Mouse (Mus musculus): ENCODE measurements at regions not wholly inside any gene's neighbourhood (a gene's known extent, or its start where the extent isn't known, plus 50 kb on each side); places are given as distances from the start of the nearest gene placed in this dataset.

DNA sequence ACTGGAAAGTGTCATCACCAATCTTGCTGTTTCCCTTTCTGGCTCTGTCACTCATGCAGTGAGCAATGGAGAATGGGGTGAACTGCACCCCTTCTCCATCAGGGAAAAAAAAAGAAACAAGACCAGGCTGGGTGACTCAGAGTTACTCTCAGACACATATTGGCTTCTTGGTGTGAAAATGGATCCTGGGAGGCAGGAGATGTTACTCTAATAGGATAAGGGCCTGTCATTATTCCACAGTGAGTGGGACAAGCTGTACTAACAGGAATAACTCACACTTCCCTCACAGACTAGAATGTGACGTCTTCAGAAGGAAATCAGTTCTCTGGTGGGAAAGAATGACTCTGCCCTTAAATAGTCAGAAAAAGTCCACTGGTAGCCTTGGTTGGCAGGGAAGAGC lies 181.4 kb upstream of the Nlrp1b start:
- DNase-seq (ENCODE audit: low read depth, low spot score) = no peak

DNA sequence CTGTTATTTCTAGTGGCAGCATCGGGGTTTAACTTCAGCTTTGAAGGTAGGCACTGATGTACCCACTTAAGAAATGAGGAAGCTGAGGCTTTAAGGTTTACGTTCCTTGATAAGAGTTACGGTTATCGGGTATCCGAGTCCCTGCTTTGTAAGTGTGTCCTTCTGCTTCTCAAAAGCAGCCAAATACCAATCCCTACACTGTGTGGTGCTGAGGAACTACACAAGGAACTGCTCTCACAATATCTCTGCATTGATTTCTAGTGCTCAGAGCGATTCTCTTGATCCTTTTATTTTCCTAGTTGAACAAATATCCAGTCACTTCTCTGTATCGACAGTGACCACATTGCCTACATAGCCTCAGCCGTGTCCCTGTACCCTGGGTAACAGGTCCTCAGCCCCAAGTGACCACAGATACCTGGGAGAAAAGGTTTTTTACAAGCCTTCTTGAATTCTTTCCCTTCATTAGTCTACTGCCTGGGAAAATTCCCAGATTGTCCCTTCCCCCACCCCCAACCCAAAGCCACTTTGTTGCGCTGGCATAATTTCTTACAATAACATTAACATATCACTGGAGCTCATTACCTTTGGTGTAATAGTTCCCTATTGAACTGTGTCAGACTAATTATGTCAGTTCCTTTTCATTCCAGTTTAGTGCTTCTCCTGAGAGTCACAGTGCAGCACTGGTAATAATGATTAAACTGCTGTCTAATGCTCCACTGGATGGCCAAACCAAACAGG lies 184.0 kb upstream of the Nlrp1b start:
- no peak for DNase-seq (ENCODE audit: low read depth, low spot score)

DNA sequence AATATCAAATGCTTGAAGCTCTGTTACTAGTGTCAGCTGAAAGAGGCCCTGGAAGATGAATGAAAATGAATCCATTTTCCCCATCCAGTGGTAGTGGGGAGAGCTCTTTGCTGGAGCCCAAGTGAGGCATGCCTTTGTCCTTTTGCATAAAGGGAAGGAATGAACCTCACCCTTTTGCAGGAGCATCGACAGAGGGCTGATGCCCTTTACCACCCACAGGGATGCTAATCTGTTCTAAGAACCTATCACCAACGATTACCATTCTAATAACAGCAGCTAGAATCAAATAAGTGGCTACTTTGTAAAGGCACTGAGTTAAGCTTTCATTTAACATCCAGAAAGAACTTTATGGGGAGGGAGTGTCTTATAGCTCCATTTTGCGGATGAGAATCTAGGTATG lies 184.9 kb upstream of the Nlrp1b start:
- peak; percentile 70 for DNase-seq (ENCODE audit: low read depth, low spot score)

DNA sequence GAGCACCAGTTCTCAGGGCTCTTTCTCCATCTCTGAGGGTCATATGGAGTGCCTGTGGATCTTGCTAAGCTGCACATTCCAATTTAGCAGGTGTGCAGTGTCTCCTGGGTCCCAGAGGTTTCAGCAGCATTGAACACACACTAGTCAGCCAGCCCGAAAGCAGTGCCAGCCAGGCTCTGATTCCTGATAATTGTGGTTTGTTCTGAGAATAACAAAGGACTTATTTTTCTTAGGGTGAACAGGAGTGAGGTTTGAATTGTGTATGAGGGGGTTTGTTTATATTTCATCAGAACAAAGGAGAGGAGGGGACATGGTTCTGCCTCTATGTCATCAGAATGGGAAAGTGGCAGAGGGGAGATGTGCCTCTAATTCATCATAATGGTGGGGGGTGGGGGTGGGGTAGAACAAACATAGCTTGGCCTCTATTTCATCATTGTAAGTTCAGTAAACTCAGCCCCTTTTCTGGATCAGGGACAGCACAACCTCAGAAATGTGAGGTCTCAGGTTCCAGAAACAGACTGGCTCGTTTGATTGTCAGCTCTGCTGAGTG lies 191.8 kb upstream of the Nlrp1b start:
- no peak for DNase-seq (ENCODE audit: low read depth, low spot score)

DNA sequence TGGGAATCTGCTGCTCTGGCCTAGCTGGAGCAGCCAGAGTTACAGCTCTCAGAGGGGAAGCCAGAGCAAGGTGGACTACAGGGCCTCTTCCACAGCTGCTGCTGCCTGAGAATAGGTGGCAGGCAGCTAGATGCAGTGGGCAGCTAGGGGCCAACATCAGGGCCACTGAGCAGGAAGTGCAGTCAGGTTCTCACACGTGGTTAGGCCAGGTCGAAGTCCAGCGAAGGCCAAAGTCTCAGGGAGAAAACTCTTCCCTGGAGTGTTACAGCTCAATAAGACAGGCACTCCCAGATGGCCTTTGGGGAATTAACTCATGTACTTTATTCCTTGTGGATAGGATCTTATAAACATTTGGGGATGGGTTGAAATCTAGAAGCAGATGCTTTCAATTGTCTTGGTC lies 192.7 kb upstream of the Nlrp1b start:
- DNase-seq (ENCODE audit: low read depth, low spot score) = no peak

DNA sequence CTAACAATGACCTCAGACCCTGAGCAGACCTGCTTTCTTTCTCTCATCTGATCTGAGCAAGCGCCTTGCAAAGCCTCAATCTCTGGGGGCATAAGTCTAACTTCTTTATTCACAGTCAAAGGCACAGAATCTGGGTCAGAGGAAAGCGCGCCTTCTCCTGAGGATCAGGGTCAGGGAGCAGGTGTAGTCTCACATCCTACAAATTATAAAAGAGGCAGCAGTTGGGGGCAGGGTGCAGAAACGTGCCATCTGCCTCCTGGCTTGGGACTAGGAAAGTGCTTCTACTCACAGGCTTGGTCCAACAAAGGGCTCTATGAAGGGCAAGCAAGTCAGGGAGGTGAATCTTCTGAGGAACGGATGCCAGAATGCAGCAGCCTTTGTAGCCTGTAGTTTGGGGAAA lies 194.3 kb upstream of the Nlrp1b start:
- DNase-seq (ENCODE audit: low read depth, low spot score) = no peak

DNA sequence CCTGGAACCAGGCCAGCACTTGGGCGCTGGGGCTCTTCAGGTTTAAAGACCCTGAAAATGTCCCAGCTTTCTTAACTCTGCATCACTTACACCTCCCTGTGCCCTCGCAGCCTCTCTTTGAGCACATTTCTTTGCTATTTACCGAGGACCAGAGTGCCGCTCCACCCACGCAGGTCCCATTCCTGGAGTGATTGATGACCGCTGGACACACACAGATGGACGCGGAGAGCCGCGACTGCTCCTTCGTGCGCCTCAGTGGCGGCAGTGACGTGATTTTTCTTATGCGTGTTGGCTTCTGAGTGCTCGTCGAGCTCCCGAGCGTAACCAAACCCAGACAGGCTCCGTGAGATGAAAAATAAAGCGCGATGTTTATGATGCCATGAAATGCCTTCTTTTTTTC lies 199.2 kb upstream of the Nlrp1b start:
- DNase-seq (ENCODE audit: low read depth, low spot score) = no peak

DNA sequence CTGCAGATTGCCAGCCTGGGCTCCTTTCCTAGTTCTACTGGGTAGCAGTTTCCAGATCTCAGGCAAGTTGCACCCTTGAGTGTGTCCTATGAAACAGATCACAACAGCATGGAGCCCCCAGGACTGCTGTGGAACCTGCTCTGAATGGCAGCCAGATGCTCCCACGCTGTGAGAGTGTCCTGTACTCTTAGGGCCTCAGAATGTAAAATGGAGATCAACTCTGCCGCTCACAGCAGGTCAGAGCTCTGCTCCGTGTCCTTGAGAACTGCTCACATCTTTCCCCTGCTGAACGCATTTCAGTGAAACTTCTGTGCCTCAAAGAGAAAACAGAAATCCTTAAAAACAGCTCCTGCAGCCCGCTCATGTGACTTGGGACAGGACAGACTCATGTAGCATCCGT lies 203.7 kb upstream of the Nlrp1b start:
- DNase-seq (ENCODE audit: low read depth, low spot score) = no peak

DNA sequence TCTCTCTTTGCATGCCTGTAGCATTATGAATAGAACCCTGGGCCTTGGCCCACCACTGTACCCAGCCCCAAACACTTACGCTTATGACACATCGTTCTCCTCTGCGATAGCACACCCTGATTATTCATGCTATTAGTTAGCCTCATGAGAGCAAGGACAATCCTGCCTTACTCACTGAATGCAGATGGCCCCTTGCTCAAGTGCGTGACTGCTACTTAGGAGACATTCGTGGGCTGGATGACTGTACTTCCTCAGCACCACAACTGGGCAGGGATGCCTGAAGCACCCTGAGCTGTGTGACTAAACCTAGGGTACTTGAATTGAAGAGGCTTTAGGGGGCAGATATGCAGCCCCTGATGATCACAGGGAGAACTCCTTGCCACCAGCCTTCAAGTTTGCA lies 204.4 kb upstream of the Nlrp1b start:
- no peak for DNase-seq (ENCODE audit: low read depth, low spot score)

DNA sequence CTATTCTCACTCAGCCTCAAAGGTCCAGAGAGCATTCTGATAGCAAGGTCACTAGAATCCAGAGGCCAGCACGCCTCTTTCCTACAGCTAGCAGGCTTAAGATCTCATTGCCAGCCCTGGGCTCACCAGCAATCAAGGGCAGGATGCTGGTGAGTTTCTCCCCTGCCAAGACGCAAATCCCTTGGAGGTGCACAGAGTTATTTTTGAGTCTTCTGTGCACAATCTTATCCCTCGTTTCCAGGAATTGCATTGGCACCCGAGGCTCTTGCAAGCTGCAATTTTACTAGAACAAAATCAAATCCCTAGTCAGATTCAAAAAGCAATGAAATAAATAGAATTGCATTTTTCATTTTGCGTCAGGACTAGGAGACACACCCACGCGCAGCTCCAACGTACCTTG lies 205.2 kb upstream of the Nlrp1b start:
- DNase-seq (ENCODE audit: low read depth, low spot score) = no peak

DNA sequence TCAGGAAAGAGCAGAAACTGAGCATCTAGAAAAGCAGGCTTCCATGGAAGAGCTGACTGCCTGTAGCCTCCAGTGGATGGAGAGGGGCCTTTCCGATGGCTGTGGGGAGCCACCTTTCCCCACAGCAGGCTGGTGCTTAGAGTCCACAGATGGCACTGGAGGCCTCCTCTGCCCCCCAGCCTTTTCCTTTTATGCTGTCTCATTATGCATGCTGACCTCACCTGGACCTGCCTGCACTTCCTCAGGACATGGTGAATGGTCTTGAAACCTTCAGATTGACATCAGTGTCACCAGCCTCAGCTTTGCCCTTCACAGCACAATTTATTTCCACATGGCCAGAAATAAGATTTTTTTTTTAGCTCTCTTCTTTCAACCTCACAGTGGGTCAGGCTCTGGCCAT lies 205.8 kb upstream of the Nlrp1b start:
- DNase-seq (ENCODE audit: low read depth, low spot score) = no peak

DNA sequence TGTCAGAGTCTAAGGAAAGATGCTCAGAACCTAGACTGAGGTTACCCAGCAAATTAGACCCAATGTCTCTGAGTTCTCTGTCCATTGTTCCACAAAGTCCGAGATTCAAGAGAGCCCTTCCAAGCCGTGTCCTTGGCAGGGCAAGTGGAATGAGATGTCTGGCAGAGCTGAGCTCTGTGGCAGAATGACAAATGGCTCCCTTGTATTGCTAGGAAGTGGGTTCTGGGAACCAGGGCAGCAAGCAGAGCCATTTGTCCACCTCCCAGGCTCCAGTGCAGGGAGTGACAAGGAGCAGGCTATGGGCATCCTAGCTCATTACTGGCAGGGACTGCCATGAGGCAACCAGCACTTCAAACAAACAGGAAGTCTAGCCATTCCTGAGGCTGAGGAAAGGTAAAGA lies 206.3 kb upstream of the Nlrp1b start:
- DNase-seq (ENCODE audit: low read depth, low spot score) = no peak

DNA sequence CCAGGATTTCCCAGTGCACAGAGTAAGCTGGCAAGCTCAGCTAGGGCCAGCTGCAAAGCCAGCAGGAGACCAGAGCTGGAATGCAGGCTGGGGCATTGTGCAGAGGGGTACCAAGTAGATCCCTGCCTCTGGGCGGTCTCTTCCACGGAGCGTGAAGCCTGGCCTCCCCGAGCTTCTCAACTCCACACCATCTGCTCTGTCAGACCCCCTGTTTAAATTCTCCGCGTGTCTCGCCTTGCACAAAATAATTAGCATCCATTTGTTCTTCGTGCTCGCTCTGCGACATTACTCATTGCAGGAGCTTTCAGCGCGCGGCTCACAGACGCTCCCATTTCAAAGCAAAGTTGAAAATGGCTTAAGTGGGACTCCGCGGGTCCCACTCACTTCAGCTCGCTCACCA lies 209.3 kb upstream of the Nlrp1b start:
- DNase-seq (ENCODE audit: low read depth, low spot score) = no peak

DNA sequence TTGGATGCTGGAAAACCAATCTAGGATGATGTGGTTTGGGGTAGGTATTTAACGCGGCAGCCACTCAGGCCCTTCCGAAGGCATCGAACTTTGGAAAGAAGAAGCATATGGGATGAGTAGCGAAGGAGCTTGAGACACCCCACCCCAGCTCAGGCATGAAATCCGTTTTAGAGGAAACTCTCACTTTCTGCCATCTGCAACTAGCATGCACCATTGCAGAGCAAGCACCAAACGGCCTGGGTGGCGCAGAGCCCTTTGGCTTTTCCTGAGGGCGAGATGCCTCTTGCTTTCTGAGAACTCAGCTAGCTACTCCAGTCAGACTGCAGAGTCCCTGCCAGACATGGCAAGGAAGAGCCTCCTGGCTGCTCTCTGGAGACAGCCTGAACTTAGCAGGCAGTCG lies 209.9 kb upstream of the Nlrp1b start:
- no peak for DNase-seq (ENCODE audit: low read depth, low spot score)

DNA sequence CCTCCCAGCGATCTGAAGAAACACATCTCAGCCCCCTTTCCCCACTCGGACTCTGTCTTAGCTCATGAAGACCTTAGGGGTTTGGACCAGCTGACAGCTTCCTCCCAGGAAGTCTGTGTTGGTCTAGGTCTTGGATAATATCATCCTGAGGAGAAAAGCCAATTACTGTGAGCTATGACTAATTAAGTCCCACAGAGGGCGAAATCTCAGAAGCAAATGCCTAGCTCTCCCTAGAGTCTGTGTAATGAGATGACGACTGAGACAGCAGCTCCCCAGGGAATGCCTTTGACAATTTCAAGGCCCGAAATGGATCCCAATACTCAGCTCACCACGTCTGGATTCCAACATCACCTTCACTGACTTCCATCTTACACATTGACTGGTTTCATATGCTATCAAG lies 213.5 kb upstream of the Nlrp1b start:
- no peak for DNase-seq (ENCODE audit: low read depth, low spot score)

DNA sequence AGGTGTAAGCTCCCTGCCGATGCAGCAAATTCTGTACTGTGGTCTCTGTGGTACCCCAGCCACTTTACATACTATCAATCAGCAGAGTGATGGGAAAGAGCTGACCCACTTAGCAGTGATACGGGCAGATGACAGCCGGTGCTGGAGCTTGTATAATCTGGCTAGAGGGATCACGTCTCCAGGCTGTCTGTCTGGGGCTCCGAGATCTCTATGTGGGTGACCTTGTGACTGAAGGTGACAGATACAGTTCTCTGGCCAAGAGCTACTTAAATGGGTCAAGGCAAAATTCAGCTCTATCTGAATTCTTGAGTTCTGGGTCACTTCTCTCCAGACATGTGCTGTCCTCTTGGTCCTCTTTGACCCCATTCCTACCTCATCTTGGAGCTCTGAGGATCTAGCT lies 216.1 kb upstream of the Nlrp1b start:
- no peak for DNase-seq (ENCODE audit: low read depth, low spot score)

DNA sequence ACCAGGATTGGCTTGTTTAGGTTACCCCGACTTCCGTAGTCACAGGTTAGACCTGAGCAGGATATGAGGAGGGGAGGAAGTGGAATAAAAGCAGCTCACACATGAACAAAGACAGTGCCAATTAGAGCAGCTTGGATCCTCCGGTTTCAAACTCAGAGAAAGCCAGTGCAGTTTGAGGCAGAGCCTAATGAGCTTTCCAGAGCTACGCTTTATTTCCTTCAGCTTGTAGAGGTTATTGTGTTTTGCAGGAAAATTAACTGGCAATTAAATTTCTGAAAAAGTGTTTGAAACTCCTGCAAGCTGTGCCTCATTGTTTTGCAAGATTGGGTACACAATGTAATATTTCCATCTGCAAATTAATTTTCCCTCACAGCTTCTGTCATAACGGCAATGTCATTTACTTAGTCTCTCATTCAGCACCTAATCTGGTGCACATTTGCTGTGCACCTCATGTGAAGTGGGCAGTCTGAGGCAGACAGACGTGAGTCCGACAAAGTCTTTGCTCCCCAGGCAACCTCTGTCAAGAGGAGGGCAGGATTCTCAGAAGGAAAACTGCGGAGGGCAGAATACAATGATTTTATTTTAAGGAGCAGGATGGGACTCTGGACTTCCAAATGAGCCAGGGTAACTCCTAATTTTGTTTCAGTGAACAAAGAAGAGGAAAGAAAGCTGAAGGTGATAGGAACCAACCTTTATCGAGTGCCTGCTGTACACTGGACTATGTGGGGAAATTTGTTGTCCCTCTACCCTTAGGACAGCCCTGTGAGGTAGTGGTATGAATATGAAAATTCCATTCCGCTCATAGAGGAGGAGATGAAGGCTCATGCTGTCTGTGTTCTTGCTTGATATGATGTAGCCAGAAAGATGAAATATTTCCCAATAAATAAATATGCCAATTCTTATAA lies 217.6 kb upstream of the Nlrp1b start:
- DNase-seq (ENCODE audit: low read depth, low spot score) = no peak

DNA sequence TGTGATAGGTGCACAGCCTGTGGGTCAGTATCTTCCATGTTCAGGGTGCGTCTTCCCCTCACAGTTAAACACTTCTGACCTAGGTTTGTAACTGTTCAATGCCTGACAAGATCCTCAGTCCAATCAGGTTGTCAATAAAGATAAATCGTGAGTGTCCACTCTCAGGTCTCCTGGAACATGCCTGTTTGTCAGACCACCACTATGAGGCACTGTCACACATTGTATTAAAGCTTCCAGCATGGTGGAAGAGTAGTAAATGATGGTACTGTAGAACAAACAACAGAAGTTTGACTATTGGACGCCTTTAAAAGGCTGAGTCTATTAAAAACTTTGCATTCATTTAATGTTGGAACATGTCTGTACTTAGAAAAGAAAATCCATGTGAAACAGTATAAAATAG lies 249.6 kb upstream of the Nlrp1b start:
- no peak for DNase-seq (ENCODE audit: low read depth, low spot score)

DNA sequence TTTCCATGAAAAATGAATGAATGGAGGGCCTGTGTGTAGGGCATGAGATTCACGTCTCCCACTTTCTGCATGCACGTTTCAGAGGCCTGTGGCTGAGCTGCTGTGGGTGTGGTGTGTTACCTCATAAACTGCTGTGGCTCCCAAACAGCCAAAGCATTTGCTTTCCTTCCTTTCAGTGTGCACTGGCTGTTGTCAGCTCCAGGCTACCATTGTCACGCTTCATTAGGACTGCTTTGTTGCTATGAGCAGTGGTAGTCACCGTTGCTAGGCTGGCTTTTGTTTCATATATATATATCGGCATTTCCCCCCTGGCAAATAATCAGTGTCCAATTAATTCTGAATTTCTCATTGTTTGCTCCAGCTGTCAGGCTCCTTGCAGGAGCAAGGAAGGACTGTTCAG lies 251.9 kb upstream of the Wscd1 start:
- no peak for DNase-seq (ENCODE audit: low read depth, low spot score)

DNA sequence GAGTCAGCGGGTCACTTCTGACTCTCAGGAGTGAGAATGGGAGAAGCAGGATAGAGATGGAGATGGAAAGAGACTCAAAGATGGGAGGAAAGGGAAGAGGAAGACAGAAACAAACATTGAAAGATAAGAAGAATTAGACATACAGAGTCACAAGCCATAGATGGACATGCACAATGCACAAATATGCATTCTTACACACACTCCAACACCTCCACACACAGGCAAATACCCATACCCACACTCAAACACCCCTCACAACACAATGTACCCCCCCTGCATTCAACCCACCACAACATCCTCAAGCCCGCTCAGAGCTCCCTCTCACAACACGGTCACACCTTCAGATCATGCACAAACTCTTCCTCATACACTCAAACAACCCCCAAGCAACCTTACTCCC lies 251.4 kb upstream of the Wscd1 start:
- DNase-seq (ENCODE audit: low read depth, low spot score) = no peak

DNA sequence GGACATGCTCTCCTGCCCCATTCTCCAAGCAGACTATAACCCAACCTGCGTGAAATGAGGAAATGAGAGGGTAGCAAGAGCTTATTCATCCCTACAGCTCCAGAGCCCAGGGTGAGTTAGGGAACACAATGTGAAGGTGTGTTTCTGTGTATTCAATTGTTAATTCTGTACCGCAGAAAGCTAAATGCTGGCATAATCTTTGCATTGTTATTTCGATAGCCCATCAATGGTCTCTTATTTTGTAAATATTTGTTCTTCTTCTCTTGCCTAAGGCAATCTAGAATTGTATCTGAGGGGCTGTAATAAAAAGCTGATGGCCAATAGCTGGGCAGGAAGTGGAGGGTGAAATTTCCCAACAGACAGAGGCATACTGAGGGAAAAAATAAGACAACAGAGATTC lies 247.6 kb upstream of the Wscd1 start:
- peak; percentile 90 for DNase-seq (ENCODE audit: low read depth, low spot score)

DNA sequence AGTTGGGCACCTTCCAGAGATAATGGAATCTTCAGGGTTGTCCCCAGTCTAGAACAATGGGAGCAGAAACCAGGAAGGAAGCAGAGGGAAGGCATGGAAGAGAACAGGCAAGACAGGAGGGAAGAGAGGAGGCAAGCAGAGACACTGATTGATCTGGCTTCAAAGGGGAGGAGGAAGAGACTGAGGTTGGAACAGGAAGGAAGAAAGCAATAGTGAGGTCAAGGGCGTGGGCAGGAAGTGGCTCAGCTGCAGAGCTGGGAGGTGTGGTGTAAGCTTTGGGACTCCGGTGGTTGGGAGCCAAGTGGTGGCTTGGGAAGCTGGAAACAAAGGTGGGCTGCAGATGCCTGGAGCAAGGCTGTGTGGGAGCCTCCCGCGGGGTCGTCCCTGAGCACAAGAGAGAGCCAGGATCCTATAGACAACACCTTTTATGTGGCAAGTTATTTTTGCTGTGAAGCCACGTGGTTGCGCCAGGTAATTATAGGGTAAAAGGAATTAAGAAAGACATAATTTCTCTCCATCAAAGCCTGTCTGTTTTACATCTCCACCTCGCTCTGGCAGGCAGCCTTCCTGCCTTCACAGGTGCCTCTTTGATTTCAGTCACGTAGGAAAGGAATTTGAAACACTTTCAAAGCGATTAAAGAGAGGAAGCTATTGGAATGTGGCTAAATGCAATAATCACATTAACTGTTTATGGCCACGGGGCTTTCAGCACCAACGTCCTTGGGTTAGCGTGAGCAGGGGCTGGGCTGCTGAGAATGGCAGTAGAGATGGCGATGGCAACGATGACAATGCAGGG lies 237.3 kb upstream of the Wscd1 start:
- peak; percentile 70 for DNase-seq (ENCODE audit: low read depth, low spot score)
